Mouse (Mus musculus): Measurements from ENCODE around the gene Lrch3. TPM values are rescaled to one million over a fixed set of nuclear protein-coding genes. Genes with fewer than 3 reads are reported as not detected.
"Not testable (repeated sequence)": the region's sequence is repeated elsewhere in the genome, so short reads cannot be mapped to it uniquely, and the experiment has no call there.

Lrch3 gene
- polyA plus RNA-seq, 1 experiment from 2014 or later: 39.1 TPM

DNA sequence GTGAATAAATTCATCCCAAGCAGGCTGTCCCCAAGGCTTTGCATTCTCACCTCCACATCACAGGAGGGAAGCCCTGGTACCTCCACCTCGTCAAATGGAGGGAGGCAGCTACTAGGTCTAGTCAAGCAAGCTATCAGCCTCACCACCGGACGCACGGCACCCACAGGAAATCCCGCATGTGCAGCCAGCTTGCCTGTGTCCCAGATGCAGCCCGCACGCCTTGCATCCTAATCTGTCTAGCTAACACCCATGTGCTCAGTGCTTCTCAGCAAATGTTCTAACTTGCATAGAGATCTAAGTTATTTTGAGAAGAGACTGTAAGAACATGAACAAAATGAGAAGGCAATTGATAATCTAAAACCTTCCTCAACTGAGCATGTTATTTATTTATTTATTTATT, 112.5 kb downstream of the Lrch3 start:
- WGBS: 92% methylated on average over 7 of the region's 7 CpGs
- Histone ChIP-seq H3K9me3 (ENCODE audit: control insufficient read depth, low read length) (no peaks in the 10 kb centered on the region), H3K4me2 (ENCODE audit: low read depth, low read length, severe bottlenecking) (no peak overlapping the region), H3K27me3 (ENCODE audit: control insufficient read depth, insufficient read depth, low read length) (no peaks in the 10 kb centered on the region), H3K9ac (ENCODE audit: low read length) (no peak overlapping the region), H3K36me3 (ENCODE audit: control insufficient read depth, insufficient read depth, low read length) (no peaks in the 10 kb centered on the region), H3K27ac (ENCODE audit: low read depth, low read length) (no peak overlapping the region), H3K4me3 (ENCODE audit: low read depth, low read length) (no peak overlapping the region), H3K4me1 (replicated peaks; ENCODE audit: control insufficient read depth, insufficient read depth, low read length) (no peaks in the 10 kb centered on the region)
- DNase-seq (ENCODE audit: low spot score) (no peak), ATAC-seq (replicated peaks; ENCODE audit: low FRiP score) (no peak)

DNA sequence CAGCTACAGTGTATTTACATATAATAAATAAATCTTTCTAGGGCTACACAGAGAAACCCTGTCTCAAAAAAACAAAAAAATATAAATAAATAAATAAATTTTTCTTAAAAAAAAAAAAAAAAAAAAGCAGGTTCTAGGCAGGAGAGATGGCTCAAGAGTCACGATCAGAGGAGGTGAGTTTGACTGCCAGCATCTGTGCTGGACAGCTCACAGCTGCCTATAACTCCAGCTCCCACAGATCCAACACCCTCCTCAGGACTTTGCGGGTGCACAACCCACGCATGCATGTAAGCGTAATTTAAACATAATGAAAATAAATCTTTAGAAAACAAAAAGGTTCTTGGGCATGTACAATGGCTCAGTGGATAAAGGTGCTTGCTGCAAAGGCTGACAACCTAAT, 122.1 kb downstream of the Lrch3 start:
- no peak overlapping the region for H3K9ac ChIP-seq (ENCODE audit: low read length)
- H3K9me3 ChIP-seq (ENCODE audit: control insufficient read depth, low read length): no peaks in the 10 kb centered on the region
- H3K4me1 ChIP-seq (replicated peaks; ENCODE audit: control insufficient read depth, insufficient read depth, low read length): no peaks in the 10 kb centered on the region
- no peak overlapping the region for H3K4me3 ChIP-seq (ENCODE audit: low read depth, low read length)
- DNase-seq (ENCODE audit: low spot score): no peak
- H3K27ac ChIP-seq (ENCODE audit: low read depth, low read length): no peak overlapping the region
- 93% methylated on average over 4 of the region's 4 CpGs for WGBS
- no peaks in the 10 kb centered on the region for H3K36me3 ChIP-seq (ENCODE audit: control insufficient read depth, insufficient read depth, low read length)
- H3K4me2 ChIP-seq (ENCODE audit: low read depth, low read length, severe bottlenecking): no peak overlapping the region
- ATAC-seq (replicated peaks; ENCODE audit: low FRiP score): no peak
- no peaks in the 10 kb centered on the region for H3K27me3 ChIP-seq (ENCODE audit: control insufficient read depth, insufficient read depth, low read length)

DNA sequence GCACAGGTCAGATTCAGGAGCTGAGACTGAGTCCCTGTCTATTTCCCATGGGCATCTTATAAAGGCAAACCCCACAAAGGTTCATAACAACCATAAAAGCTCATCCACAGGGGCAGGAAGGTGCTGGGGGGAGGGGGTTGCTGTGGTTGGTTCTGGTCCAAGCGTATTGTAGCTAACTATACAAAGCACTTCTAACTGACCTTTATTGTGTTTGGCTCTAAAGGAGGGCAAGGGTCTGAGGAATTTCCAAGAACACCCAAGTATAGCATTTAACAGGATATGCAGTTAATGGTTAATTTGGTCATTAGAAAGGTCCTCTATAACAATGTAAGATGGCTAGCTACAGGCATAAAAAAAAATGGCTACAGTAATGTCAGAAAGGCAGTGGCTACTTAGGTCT, 128.8 kb downstream of the Lrch3 start:
- no peaks in the 10 kb centered on the region for H3K27me3 ChIP-seq (ENCODE audit: control insufficient read depth, insufficient read depth, low read length)
- H3K4me2 ChIP-seq (ENCODE audit: low read depth, low read length, severe bottlenecking): no peak overlapping the region
- no peak overlapping the region for H3K27ac ChIP-seq (ENCODE audit: low read depth, low read length)
- ATAC-seq (replicated peaks; ENCODE audit: low FRiP score) (no peak), DNase-seq (ENCODE audit: low spot score) (no peak)
- H3K4me3 ChIP-seq (ENCODE audit: low read depth, low read length): no peak overlapping the region
- no peaks in the 10 kb centered on the region for H3K36me3 ChIP-seq (ENCODE audit: control insufficient read depth, insufficient read depth, low read length)
- H3K9ac ChIP-seq (ENCODE audit: low read length): no peak overlapping the region
- no peaks in the 10 kb centered on the region for H3K9me3 ChIP-seq (ENCODE audit: control insufficient read depth, low read length)
- 82% methylated on average over 1 of the region's 1 CpGs for WGBS
- no peaks in the 10 kb centered on the region for H3K4me1 ChIP-seq (replicated peaks; ENCODE audit: control insufficient read depth, insufficient read depth, low read length)

DNA sequence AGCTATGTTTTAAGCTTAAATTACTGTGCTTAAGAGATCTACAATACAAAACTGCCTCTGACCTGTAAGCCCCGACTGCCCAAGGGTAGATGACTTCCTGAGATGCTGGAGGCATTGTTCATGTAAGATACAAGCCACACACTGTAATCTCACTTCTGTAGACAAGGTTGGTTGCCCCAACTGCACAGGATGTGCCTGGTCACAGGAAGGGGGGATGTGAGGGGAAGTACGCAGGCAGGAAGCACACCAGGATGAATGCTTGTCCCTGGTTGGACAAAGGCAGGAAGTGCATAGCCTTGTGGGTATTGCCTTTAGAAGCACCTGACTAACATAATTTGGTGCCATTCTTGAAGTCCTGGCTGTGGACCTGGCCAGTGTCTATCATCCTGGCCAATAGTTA, 129.4 kb downstream of the Lrch3 start:
- Histone ChIP-seq H3K4me3 (ENCODE audit: low read depth, low read length) (no peak overlapping the region), H3K4me2 (ENCODE audit: low read depth, low read length, severe bottlenecking) (no peak overlapping the region), H3K27ac (ENCODE audit: low read depth, low read length) (no peak overlapping the region), H3K27me3 (ENCODE audit: control insufficient read depth, insufficient read depth, low read length) (no peaks in the 10 kb centered on the region), H3K9ac (ENCODE audit: low read length) (no peak overlapping the region), H3K9me3 (ENCODE audit: control insufficient read depth, low read length) (no peaks in the 10 kb centered on the region), H3K36me3 (ENCODE audit: control insufficient read depth, insufficient read depth, low read length) (no peaks in the 10 kb centered on the region; the same call in 1 of the 2 replicates), H3K4me1 (replicated peaks; ENCODE audit: control insufficient read depth, insufficient read depth, low read length) (no peaks in the 10 kb centered on the region)
- no peak for ATAC-seq (replicated peaks; ENCODE audit: low FRiP score)
- DNase-seq (ENCODE audit: low spot score): no peak
- 81% methylated on average over 2 of the region's 2 CpGs for WGBS

DNA sequence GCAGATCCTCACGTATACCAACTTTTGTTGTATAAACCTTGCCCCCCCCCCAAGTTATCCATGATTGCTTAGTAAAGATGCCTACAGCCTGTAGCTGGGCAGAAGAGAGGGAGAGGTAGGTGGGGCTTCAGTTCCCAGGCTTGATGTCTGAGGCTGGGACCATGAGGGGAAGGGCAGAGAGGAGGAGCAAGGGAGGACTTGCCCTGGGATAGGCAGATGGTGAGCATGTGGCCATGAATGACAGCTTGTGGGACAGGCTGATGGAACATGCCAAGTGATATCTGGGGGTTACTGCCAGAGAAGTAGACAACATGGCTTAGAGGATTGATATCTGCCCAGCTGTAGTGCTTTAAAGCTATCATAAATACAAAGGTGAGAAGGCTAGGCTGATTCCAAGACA, 134.1 kb downstream of the Lrch3 start:
- Histone ChIP-seq H3K4me2 (ENCODE audit: low read depth, low read length, severe bottlenecking) (no peak overlapping the region), H3K4me1 (replicated peaks; ENCODE audit: control insufficient read depth, insufficient read depth, low read length) (no peaks in the 10 kb centered on the region), H3K27me3 (ENCODE audit: control insufficient read depth, insufficient read depth, low read length) (no peaks in the 10 kb centered on the region), H3K4me3 (ENCODE audit: low read depth, low read length) (no peak overlapping the region), H3K27ac (ENCODE audit: low read depth, low read length) (no peak overlapping the region), H3K36me3 (ENCODE audit: control insufficient read depth, insufficient read depth, low read length) (no peaks in the 10 kb centered on the region; the same call in 1 of the 2 replicates), H3K9ac (ENCODE audit: low read length) (no peak overlapping the region), H3K9me3 (ENCODE audit: control insufficient read depth, low read length) (no peaks in the 10 kb centered on the region)
- ATAC-seq (replicated peaks; ENCODE audit: low FRiP score): no peak
- DNase-seq (ENCODE audit: low spot score): no peak
- 91% methylated on average over 1 of the region's 1 CpGs for WGBS

DNA sequence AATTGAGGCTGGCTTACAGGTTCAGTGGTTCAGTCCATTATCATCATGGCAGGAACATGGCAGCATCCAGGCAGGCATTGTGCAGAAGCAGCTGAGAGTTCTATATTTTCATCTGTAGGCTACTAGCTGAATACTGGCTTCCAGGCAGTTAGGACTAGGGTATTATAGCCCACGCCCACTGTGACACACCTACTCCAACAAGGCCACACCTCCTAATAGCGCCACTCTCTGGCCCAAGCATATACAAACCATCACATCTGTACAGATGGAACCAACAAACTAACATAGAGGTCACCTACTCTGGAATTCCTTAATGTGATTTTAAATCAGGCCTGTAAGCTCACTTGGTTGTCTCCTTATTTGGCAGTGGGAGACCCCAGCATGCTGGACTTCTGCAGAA, 134.8 kb downstream of the Lrch3 start:
- WGBS: 88% methylated on average over 2 of the region's 2 CpGs
- ATAC-seq (replicated peaks; ENCODE audit: low FRiP score): no peak

DNA sequence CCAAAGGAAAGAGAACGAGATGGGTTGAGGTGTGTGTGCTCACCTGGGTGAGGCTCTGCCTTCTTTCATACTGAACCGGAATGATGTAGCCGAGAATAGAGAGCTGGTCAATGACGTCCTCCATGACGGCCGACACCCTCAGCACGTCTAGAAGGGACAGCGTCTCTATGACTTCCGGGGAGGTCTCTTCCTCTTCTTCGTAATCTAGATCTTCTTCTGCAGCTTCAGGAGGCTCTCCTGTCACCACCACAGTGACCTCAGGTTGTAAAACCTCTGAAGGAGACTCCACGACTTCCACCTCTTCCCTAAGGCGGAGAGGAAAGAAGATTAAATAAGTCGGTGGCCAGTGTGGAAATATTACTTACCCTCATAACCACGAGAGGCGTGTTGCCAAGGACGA, 135.9 kb downstream of the Lrch3 start:
- Histone ChIP-seq H3K9ac (ENCODE audit: low read length) (no peak overlapping the region), H3K36me3 (ENCODE audit: control insufficient read depth, insufficient read depth, low read length) (no peaks in the 10 kb centered on the region; the same call in 1 of the 2 replicates), H3K9me3 (ENCODE audit: control insufficient read depth, low read length) (no peaks in the 10 kb centered on the region), H3K27ac (ENCODE audit: low read depth, low read length) (no peak overlapping the region), H3K4me1 (replicated peaks; ENCODE audit: control insufficient read depth, insufficient read depth, low read length) (no peaks in the 10 kb centered on the region), H3K4me3 (ENCODE audit: low read depth, low read length) (no peak overlapping the region), H3K27me3 (ENCODE audit: control insufficient read depth, insufficient read depth, low read length) (no peaks in the 10 kb centered on the region), H3K4me2 (ENCODE audit: low read depth, low read length, severe bottlenecking) (no peak overlapping the region)
- no peak for DNase-seq (ENCODE audit: low spot score)
- ATAC-seq (replicated peaks; ENCODE audit: low FRiP score): no peak
- WGBS: 92% methylated on average over 16 of the region's 16 CpGs

More for the DNA sequence above, 134.8 kb downstream of the Lrch3 start:
- no peaks in the 10 kb centered on the region for H3K27me3 ChIP-seq (ENCODE audit: control insufficient read depth, insufficient read depth, low read length)
- H3K4me3 ChIP-seq (ENCODE audit: low read depth, low read length): no peak overlapping the region
- no peaks in the 10 kb centered on the region for H3K4me1 ChIP-seq (replicated peaks; ENCODE audit: control insufficient read depth, insufficient read depth, low read length)
- no peak overlapping the region for H3K9ac ChIP-seq (ENCODE audit: low read length)
- no peak overlapping the region for H3K27ac ChIP-seq (ENCODE audit: low read depth, low read length)
- H3K36me3 ChIP-seq (ENCODE audit: control insufficient read depth, insufficient read depth, low read length): no peaks in the 10 kb centered on the region; the same call in 1 of the 2 replicates
- no peak overlapping the region for H3K4me2 ChIP-seq (ENCODE audit: low read depth, low read length, severe bottlenecking)
- H3K9me3 ChIP-seq (ENCODE audit: control insufficient read depth, low read length): no peaks in the 10 kb centered on the region
- no peak for DNase-seq (ENCODE audit: low spot score)

DNA sequence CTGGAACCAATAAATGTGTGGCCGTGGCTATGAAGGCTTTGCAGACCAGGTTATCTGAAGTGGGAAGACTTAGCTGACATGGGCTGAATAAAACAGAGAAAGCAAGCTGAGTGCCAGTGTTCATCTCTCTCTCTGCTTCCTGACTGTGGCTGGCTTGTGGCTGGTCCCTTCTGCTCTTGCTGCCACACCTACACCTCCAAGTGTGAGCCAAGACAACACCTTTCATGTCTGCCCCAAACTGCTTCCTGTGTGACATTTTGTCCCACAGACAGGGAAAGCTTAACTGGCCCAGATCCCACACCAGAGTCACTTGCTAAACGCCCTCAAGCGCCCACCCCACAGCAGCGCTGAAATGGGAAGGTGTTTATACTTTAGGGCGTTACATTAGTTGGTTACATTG, 139.2 kb downstream of the Lrch3 start:
- no peak overlapping the region for H3K4me2 ChIP-seq (ENCODE audit: low read depth, low read length, severe bottlenecking)
- no peak overlapping the region for H3K9ac ChIP-seq (ENCODE audit: low read length)
- H3K36me3 ChIP-seq (ENCODE audit: control insufficient read depth, insufficient read depth, low read length): no peaks in the 10 kb centered on the region; the same call in 1 of the 2 replicates
- DNase-seq (ENCODE audit: low spot score) (no peak), ATAC-seq (replicated peaks; ENCODE audit: low FRiP score) (no peak)
- WGBS: 79% methylated on average over 5 of the region's 5 CpGs
- no peak overlapping the region for H3K4me3 ChIP-seq (ENCODE audit: low read depth, low read length)
- no peaks in the 10 kb centered on the region for H3K9me3 ChIP-seq (ENCODE audit: control insufficient read depth, low read length)
- H3K27me3 ChIP-seq (ENCODE audit: control insufficient read depth, insufficient read depth, low read length): no peaks in the 10 kb centered on the region
- peaks cover 3% of the 10 kb centered on the region for H3K4me1 ChIP-seq (replicated peaks; ENCODE audit: control insufficient read depth, insufficient read depth, low read length)
- H3K27ac ChIP-seq (ENCODE audit: low read depth, low read length): no peak overlapping the region

DNA sequence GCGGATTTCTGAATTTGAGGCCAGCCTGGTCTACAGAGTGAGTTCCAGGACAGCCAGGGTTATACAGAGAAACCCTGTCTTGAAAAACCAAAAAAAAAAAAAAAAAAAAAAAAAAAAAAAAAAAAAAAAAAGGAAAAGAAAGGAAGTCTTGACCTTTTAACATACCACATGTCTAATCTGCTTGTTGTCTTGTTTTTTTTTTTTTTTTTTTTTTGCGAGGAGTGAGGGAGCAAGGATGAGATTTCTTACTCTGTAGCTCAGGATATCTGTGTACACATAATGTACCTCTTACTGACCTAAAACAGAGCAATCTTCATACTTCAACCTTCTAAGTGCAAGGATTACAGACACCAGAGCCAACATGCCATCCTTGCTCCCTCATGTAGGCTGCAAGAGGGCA, 141.0 kb downstream of the Lrch3 start:
- not testable (repeated sequence) for H3K4me2 ChIP-seq (ENCODE audit: low read depth, low read length, severe bottlenecking); ATAC-seq (replicated peaks; ENCODE audit: low FRiP score); H3K36me3 ChIP-seq (ENCODE audit: control insufficient read depth, insufficient read depth, low read length); H3K9ac ChIP-seq (ENCODE audit: low read length); H3K27me3 ChIP-seq (ENCODE audit: control insufficient read depth, insufficient read depth, low read length); H3K4me1 ChIP-seq (replicated peaks; ENCODE audit: control insufficient read depth, insufficient read depth, low read length); H3K9me3 ChIP-seq (ENCODE audit: control insufficient read depth, low read length); H3K27ac ChIP-seq (ENCODE audit: low read depth, low read length); H3K4me3 ChIP-seq (ENCODE audit: low read depth, low read length); DNase-seq (ENCODE audit: low spot score)
- WGBS: 86% methylated on average over 2 of the region's 2 CpGs

All from forebrain, embryonic 11.5 days (tissue).